Comparison of ENCODE assay signal across 8 mouse cellular contexts in genomic region chr17:28007179-28007811, GRCm38 (mm10).
DNase-seq lines count a peak whose midpoint lies in the region; ATAC-seq and TF ChIP-seq lines count a peak whose summit lies in the region.

No protein-coding gene starts in this region.

- 10% methylated on average over 29 of the region's 29 CpGs for WGBS in embryonic facial prominence, embryonic 15.5 days
- WGBS in heart, embryonic 15.5 days: 12% methylated on average over 29 of the region's 29 CpGs
- WGBS in kidney, embryonic 16.5 days: 6% methylated on average over 29 of the region's 29 CpGs
- WGBS in small intestine, adult 2 months: 48% methylated on average over 29 of the region's 29 CpGs

- TF ChIP-seq POLR2A in small intestine, adult 2 months (IDR thresholded peaks at IDR 0.05; ENCODE audit: low read depth, low read length): no peak

- ATAC-seq in embryonic facial prominence, embryonic 15.5 days (ENCODE audit: insufficient number of reproducible peaks, low FRiP score, low TSS enrichment, low read depth): peak; percentile 58; the same call in 1 of the 2 replicates
- ATAC-seq in heart, embryonic 15.5 days (replicated peaks; ENCODE audit: insufficient number of reproducible peaks, insufficient read depth, low FRiP score, low read depth): peak; percentile 79
- ATAC-seq in kidney, embryonic 16.5 days (ENCODE audit: low FRiP score, low TSS enrichment): peak; percentile 70

- peak overlapping the region; percentile 39 for H3K4me2 ChIP-seq in embryonic facial prominence, embryonic 15.5 days (replicated peaks)
- peak overlapping the region; percentile 64 for H3K4me2 ChIP-seq in heart, embryonic 15.5 days
- H3K4me2 ChIP-seq in kidney, embryonic 16.5 days (replicated peaks; ENCODE audit: low read depth, low read length): peak overlapping the region; percentile 50

- no peak for DNase-seq in layer of hippocampus, adult 2 months (ENCODE audit: low spot score in 2 of 2)
- DNase-seq in layer of hippocampus, postnatal 36 days: no peak
- peak; percentile 87 for DNase-seq in lung, postnatal 25 days (ENCODE audit: low spot score)
- DNase-seq in frontal cortex, postnatal 36 days (ENCODE audit: low spot score in 2 of 2): no peak

- no peaks in the 10 kb centered on the region for H3K27me3 ChIP-seq in embryonic facial prominence, embryonic 15.5 days
- no peaks in the 10 kb centered on the region for H3K27me3 ChIP-seq in heart, embryonic 15.5 days
- no peaks in the 10 kb centered on the region for H3K27me3 ChIP-seq in kidney, embryonic 16.5 days (ENCODE audit: insufficient read depth, low read length)
- no peaks in the 10 kb centered on the region for H3K27me3 ChIP-seq in small intestine, adult 2 months (ENCODE audit: control insufficient read depth, insufficient read depth, low read length)

- H3K9me3 ChIP-seq in embryonic facial prominence, embryonic 15.5 days (replicated peaks): no peaks in the 10 kb centered on the region
- H3K9me3 ChIP-seq in heart, embryonic 15.5 days (replicated peaks): no peaks in the 10 kb centered on the region
- no peaks in the 10 kb centered on the region for H3K9me3 ChIP-seq in kidney, embryonic 16.5 days (ENCODE audit: low read length)

- no peak overlapping the region for H3K9ac ChIP-seq in embryonic facial prominence, embryonic 15.5 days
- peak overlapping the region; percentile 54 for H3K9ac ChIP-seq in heart, embryonic 15.5 days
- H3K9ac ChIP-seq in kidney, embryonic 16.5 days (replicated peaks; ENCODE audit: low read length): peak overlapping the region; percentile 57

- peaks cover 5% of the 10 kb centered on the region; the same call in 1 of the 2 replicates for H3K36me3 ChIP-seq in embryonic facial prominence, embryonic 15.5 days
- H3K36me3 ChIP-seq in heart, embryonic 15.5 days: no peaks in the 10 kb centered on the region
- H3K36me3 ChIP-seq in kidney, embryonic 16.5 days (ENCODE audit: insufficient read depth, low read length): no peaks in the 10 kb centered on the region; the same call in 1 of the 2 replicates
- H3K36me3 ChIP-seq in small intestine, adult 2 months (ENCODE audit: control insufficient read depth, insufficient read depth, low read length): peaks cover 14% of the 10 kb centered on the region

- TF ChIP-seq CTCF in layer of hippocampus, adult 2 months (conservative IDR thresholded peaks at IDR 0.05): no peak
- TF ChIP-seq CTCF in small intestine, adult 2 months (IDR thresholded peaks at IDR 0.05; ENCODE audit: extremely low read depth, insufficient read length, insufficient replicate concordance, low read depth, low read length): no peak

- H3K27ac ChIP-seq in layer of hippocampus, adult 2 months: peak overlapping the region; percentile 93
- H3K27ac ChIP-seq in embryonic facial prominence, embryonic 15.5 days (replicated peaks): peak overlapping the region; percentile 89
- H3K27ac ChIP-seq in heart, embryonic 15.5 days: peak overlapping the region; percentile 85
- peak overlapping the region; percentile 87 for H3K27ac ChIP-seq in kidney, embryonic 16.5 days (ENCODE audit: low read length)
- peak overlapping the region; percentile 63 for H3K27ac ChIP-seq in small intestine, adult 2 months (ENCODE audit: insufficient read depth, low read depth, low read length)

- peak overlapping the region; percentile 38 for H3K4me3 ChIP-seq in layer of hippocampus, adult 2 months
- peak overlapping the region; percentile 19 for H3K4me3 ChIP-seq in embryonic facial prominence, embryonic 15.5 days (replicated peaks)
- peak overlapping the region; percentile 43 for H3K4me3 ChIP-seq in heart, embryonic 15.5 days
- H3K4me3 ChIP-seq in kidney, embryonic 16.5 days (ENCODE audit: low read length): peak overlapping the region; percentile 20
- peak overlapping the region; percentile 51 for H3K4me3 ChIP-seq in small intestine, adult 2 months (ENCODE audit: low read depth, low read length)

- peaks cover 57% of the 10 kb centered on the region for H3K4me1 ChIP-seq in embryonic facial prominence, embryonic 15.5 days
- peaks cover 55% of the 10 kb centered on the region for H3K4me1 ChIP-seq in heart, embryonic 15.5 days (replicated peaks)
- peaks cover 32% of the 10 kb centered on the region for H3K4me1 ChIP-seq in kidney, embryonic 16.5 days (ENCODE audit: insufficient read depth, low read length)
- peaks cover 6% of the 10 kb centered on the region for H3K4me1 ChIP-seq in small intestine, adult 2 months (ENCODE audit: control insufficient read depth, insufficient read depth, insufficient read length, low read length)
